Mouse (Mus musculus): Measurements from ENCODE around the gene Rad17.

The Rad17 gene

DNA sequence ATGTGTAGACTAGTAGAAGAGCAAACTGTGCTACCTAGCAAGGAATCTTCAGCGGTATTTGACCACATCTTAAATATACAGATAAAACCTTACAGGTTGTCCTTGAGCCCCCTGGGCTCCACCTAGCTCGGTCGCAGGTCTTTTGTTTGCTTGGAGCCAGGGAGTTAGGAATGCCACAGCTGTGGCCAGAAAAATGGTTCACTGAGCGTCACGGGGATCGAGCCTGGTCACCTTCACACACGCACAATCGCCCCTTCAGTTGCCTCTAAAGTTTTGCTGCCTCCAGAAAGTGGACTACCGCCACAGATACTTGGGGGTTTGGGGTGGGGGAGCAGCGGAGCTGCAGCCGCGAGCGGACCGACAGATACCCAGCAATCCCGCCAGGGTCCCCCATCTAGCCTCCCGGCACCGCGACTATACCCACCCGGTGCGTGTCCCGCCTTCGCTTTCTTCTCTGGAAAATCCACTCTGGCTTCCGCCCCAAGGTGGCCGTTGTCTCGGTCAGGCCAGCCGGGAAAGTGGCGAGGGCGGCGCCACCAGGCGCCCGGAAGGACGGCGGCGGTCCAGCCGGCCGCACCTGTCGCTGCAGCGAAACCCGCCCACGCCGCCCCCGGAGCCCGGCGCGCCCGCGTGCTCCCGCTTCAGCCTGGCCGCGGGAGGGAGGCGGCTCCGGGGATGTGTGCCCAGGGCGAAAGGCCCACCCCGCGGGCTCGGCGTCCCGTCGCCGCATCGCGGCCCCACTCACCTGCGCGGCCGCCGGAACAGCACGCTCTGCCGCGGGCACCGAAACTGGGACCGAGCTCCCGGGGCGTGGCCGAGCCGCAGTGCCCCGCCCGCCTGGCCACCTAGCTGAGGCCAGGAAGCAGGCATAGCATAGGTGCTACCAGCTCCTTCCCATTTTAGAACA lies 34.4 kb downstream of the Rad17 start, which contains the start of gene Marveld2:
Marveld2 (minus strand) TSS at position 791 of the 907 bp plus-strand sequence.
- peak; percentile 50 to 77 for DNase-seq (ENCODE audit: low spot score in 2 of 2)

DNA sequence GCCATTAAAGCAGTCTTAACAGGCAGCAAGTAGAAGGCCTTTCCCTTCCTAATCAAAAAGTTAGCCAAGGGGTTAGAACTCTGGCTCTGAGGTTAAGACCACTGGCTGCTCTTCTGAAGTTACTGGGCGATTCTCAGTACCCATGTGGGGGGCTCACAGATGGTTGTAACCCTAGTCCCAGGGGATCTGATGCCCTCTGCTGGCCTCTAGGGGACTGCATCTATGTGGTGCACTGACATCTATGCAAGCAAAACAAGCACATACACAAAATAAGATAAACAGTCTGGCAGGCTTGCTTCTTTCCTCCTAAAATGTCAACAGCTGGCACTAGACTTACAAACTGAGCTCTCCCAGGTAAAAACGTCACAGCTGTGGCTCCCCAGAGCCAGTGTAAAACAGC lies 37.9 kb downstream of the Rad17 start:
- no peak for DNase-seq (ENCODE audit: low spot score in 2 of 2)

DNA sequence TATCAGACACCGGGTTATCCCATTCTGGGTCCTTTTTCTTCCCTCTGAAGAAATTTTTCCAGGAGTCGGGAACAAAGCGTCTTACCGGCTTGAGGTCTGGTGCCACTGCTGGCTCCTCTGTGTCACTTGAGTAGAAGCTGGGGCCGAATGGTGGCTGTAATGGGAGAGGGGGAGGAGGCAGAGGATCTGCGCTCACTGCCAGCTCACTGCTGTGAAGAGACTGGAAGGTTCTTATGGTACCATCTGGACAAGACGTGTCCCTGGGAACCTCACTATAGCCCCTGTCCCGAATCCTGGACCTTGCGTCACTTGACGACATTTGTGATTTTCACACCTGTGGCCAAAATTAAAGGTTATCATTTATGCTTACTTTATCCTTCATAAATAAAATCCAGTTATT lies 38.6 kb downstream of the Rad17 start:
- no peak for DNase-seq (ENCODE audit: low spot score in 2 of 2)

- DNase-seq (ENCODE audit: low spot score in 2 of 2): no peak
These were observed 39.6 kb downstream of the Rad17 start for GRCm38 (mm10) chr13:100611266-100611665.

GRCm38 (mm10) chr13:100607756-100608155 lies 43.1 kb downstream of the Rad17 start:
- no peak for DNase-seq (ENCODE audit: low spot score in 2 of 2)

DNA sequence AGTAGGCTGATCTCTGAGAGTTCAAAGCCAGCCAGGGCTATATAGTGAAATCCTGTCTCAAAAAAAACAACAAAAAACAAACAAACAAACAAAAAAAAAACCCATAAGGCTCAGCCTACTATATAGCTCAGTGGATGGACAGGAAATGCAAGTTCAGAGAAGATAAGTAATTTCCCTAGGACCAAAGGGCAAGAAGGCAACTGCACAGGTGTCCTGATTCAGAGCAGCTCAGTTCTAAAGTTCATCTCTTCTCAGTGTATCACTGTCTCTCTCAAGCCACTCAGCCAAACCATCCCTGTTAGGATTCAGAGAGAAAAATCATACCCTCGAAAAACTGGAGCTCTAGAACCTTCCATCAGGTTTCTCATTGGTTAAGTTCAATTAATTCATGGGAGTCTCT lies 45.0 kb downstream of the Rad17 start:
- DNase-seq (ENCODE audit: low spot score in 2 of 2): no peak

DNA sequence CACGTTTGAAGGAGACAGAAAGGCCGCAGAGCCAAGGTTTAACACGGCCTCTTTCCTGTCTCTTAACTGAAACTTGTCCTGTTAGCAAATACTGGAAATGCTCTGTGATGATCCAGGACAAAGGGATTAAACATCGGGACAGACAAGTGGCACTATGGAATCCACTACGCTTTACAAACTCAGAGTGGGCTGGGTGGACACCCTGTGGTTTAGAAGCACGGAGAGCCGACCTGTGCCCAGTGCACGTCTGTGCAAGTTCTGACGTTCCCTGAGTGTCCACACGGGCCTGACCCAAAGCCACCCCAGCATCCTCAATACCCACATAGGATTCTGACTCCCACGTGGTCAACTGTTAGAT lies 47.1 kb downstream of the Rad17 start:
- DNase-seq (ENCODE audit: low spot score in 2 of 2): no peak

- DNase-seq (ENCODE audit: low spot score in 2 of 2): no peak
These were observed 47.7 kb downstream of the Rad17 start for GRCm38 (mm10) chr13:100603031-100603737.

DNA sequence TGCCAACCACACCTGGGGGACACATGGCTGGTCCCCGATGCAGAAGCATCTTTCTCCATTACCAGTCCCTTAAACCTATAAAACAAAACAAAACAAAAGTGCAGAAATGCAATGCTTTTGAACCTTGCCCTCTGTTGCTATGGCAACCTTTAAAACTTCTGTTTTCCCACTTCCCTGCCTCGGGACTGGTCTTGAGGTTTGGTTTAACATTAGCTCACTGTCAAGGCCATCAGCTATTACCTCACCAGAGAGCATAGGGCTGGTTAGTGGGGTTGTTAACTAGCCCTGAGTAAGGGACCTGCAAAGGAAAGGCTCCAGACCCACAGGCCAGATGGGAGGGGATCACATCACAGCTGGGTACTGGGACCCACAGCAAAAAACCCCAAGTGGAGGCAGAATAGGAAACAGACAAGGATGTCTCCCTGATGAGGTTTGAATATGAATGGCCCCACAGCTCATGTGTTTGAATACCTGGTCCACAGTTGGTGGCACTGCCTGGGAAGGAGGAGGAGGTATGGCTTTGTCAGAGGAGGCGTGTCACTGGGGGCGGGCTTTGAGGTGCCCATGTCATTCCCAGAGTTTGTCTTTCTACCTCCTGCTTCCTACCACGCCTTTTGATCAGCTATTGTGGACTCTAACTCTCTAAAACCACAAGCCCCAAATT lies 48.5 kb downstream of the Rad17 start:
- DNase-seq (ENCODE audit: low spot score in 2 of 2): no peak

- DNase-seq (ENCODE audit: low spot score in 2 of 2): no peak
These were observed 49.8 kb downstream of the Rad17 start for GRCm38 (mm10) chr13:100601034-100601433.

GRCm38 (mm10) chr13:100600317-100600716 lies 50.5 kb downstream of the Rad17 start:
- DNase-seq (ENCODE audit: low spot score in 2 of 2): peak in 1 of 2 experiments; percentile 41

DNA sequence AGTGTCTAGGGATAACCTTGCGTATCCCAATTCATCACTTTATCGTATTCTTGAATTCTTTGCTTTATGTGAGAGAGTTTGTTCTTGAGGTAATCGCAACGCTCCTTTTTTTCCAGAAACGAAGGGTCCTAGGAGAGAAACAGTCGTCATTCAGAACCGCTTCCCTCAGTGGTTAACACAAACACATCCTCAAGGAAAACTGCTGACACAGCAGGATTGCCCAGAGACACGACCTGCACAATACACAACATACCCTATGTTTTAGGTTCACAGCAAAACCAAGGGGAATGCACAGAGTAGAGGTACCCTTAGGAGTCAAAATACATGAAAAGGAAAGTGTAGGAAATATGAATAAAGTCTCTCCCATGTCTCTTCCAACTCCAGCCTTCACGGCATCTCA lies 53.6 kb downstream of the Rad17 start:
- no peak for DNase-seq (ENCODE audit: low spot score in 2 of 2)

- DNase-seq (ENCODE audit: low spot score in 2 of 2): no peak
These were observed 55.3 kb downstream of the Rad17 start for GRCm38 (mm10) chr13:100595552-100595885.

DNA sequence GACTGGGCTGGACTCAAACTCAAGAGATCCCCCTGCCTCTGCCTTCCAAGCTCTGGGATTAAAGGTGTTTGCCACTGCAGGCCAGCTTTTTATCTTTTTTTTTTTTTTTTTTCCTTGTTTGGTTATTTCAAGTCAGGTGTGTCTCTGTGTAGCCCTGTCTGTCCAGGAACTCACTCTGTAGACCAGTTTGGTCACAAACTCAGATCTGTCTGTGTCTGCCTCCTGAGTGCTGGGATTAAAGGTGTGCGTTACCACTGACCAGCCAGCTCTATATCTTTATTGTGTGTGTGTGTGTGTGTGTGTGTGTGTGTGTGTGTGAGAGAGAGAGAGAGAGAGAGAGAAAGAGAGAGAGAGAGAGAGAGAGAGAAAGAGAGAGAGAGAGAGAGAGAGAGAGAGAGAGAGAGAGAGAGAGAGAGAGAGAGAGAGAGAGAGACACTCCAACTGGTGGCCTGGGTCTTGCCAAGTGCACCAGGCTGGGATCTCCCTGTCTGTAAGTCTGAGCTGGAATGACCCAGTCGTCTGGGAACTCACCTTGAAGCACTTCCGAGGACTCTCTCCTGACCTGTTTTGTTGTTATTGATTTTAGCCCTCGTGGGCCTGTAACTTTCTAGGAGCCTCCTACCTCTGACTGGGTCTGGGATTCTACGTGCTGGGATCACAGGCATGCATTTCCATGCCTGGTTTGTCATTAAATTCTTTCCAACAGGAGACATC lies 55.9 kb downstream of the Rad17 start:
- no peak for DNase-seq (ENCODE audit: low spot score in 2 of 2)

- DNase-seq (ENCODE audit: low spot score in 2 of 2): peak in 1 of 2 experiments; percentile 6
These were observed 56.6 kb downstream of the Rad17 start for GRCm38 (mm10) chr13:100594041-100594792.

- DNase-seq (ENCODE audit: low spot score in 2 of 2): no peak
These were observed 62.2 kb downstream of the Rad17 start for GRCm38 (mm10) chr13:100588646-100589045.

- DNase-seq (ENCODE audit: low spot score in 2 of 2): no peak
These were observed 68.7 kb downstream of the Rad17 start for GRCm38 (mm10) chr13:100582144-100582543.

DNA sequence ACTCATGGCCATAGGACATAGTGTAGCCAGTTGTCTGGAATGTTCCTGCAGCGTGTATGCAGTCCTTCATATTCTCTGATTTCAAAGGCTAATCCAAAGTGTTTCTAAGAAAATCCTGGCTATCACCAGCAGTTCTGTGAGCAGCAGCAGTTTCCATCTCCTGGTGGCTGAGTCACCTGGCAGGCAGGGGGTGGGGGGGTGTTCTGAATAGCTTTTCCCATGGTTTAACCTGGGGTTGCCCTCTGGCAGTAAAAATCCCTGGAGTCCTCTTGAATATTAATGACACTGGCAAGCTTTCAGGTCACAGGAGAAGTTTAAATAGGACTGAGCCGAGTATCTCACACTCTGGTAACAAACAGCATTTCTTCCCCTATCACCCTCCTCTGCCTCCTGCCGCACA lies 69.2 kb downstream of the Rad17 start:
- DNase-seq (ENCODE audit: low spot score in 2 of 2): no peak

- no peak for DNase-seq (ENCODE audit: low spot score in 2 of 2)
These were observed 70.9 kb downstream of the Rad17 start for GRCm38 (mm10) chr13:100579951-100580350.

- no peak for DNase-seq (ENCODE audit: low spot score in 2 of 2)
These were observed 71.6 kb downstream of the Rad17 start for GRCm38 (mm10) chr13:100579220-100579619.

DNA sequence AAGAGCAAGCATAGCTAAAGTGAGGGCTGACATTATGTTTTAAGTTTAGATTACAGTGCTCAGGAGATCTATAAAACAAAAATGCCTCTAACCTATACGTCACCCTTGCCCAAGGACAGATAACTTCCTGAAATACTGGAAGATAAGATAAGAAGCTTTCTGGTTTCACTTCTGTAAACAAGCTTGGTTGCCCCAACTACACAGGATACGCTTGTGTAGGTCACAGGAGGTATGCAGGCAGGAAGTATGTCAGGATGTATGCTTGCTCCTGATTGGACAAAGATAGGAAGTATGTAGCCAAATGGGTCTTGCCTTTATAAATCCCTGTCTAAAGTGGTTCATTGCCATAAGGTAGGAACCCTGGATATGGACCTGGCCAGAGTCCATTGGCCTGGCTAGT lies 74.9 kb downstream of the Rad17 start:
- no peak for DNase-seq (ENCODE audit: low spot score in 2 of 2)

Data from urinary bladder, adult 18-20 months (tissue).